Mouse (Mus musculus): Measurements from ENCODE around the gene Depdc7.

DNA sequence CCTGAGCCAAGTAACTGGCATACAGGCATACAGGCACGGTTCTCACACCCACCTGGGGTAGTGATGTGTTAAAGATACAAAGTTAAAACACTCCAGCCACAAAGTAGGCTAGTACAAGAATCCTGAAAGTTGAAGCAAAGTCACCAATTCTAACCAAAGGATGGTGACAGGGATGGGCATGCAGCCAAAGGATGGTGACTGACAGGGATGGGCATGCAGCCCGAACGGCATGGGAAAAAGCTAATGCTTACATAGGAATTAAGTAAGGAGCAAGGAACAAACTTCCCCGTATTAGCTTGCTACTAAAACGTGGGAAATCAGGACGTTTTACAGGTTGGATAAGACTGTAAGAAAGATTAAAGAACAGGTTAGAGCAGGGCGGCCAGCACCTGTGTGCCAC, 6.4 kb downstream of the Depdc7 start:
- TF ChIP-seq CTCF (IDR thresholded peaks at IDR 0.05; ENCODE audit: insufficient read depth, low read length) = no peak
- TF ChIP-seq POLR2A (IDR thresholded peaks at IDR 0.05; ENCODE audit: borderline replicate concordance, extremely low read depth, low read depth, low read length) = no peak

Data from lung, adult 2 months (tissue).